Mouse (Mus musculus) midbrain, embryonic 12.5 days (tissue): ENCODE data around the gene Znhit2. TPM values are rescaled to one million over a fixed set of nuclear protein-coding genes. Genes with fewer than 3 reads are reported as not detected.

ENCODE experiments used
- ATAC-seq: fragments of 200-750 bp; cut with Nextera tagmentation; 2 replicates; pipeline ENCODE4 v1.8.0; 2017; ENCODE audit warnings: low read depth, moderate TSS enrichment, moderate library complexity; ENCODE audit not compliant: low FRiP score
- H3K27ac ChIP-seq: fragments of 300-500 bp; sonication (generic); replicated peaks from 2 replicates; pipeline ENCODE4 v1.5.1; 2016; ENCODE audit warnings: mild to moderate bottlenecking
- H3K27me3 ChIP-seq: fragments of 300-500 bp; sonication (generic); 2 replicates; pipeline ENCODE4 v1.6.1; 2016; ENCODE audit warnings: mild to moderate bottlenecking
- H3K36me3 ChIP-seq: fragments of 300-500 bp; sonication (generic); 2 replicates; pipeline ENCODE4 v1.6.1; 2016
- H3K4me1 ChIP-seq: fragments of 300-500 bp; sonication (generic); 2 replicates; pipeline ENCODE4 v1.6.1; 2016
- H3K4me2 ChIP-seq: fragments of 300-500 bp; sonication (generic); replicated peaks from 2 replicates; pipeline ENCODE4 v1.6.1; 2016; ENCODE audit warnings: mild to moderate bottlenecking, moderate library complexity
- H3K4me3 ChIP-seq: fragments of 300-500 bp; sonication (generic); 2 replicates; pipeline ENCODE4 v1.5.1; 2016; ENCODE audit warnings: mild to moderate bottlenecking
- H3K9ac ChIP-seq: fragments of 300-500 bp; sonication (generic); replicated peaks from 2 replicates; pipeline ENCODE4 v1.6.1; 2016; ENCODE audit warnings: mild to moderate bottlenecking, moderate library complexity
- H3K9me3 ChIP-seq: fragments of 300-500 bp; sonication (generic); 2 replicates; pipeline ENCODE4 v1.6.1; 2016; ENCODE audit warnings: mild to moderate bottlenecking
- WGBS: fragments of 180-500 bp; shearing (Covaris S2); methylation state at CpG from one replicate; pipeline ENCODE4 v1.1.7; 2016; 5-methylcytosine and 5-hydroxymethylcytosine counted together
- polyA plus RNA-seq: library from polyadenylated mRNA; unstranded; fragments of >200 nt; fragmentation: Nextera tagmentation; extraction: Ambion mirVana; gene quantifications from 2 replicates; pipeline ENCODE4 v1.2.1, GENCODE M21; 2016

Znhit2 gene
- polyA plus RNA-seq, 1 experiment from 2014 or later, result 30.8 TPM

DNA sequence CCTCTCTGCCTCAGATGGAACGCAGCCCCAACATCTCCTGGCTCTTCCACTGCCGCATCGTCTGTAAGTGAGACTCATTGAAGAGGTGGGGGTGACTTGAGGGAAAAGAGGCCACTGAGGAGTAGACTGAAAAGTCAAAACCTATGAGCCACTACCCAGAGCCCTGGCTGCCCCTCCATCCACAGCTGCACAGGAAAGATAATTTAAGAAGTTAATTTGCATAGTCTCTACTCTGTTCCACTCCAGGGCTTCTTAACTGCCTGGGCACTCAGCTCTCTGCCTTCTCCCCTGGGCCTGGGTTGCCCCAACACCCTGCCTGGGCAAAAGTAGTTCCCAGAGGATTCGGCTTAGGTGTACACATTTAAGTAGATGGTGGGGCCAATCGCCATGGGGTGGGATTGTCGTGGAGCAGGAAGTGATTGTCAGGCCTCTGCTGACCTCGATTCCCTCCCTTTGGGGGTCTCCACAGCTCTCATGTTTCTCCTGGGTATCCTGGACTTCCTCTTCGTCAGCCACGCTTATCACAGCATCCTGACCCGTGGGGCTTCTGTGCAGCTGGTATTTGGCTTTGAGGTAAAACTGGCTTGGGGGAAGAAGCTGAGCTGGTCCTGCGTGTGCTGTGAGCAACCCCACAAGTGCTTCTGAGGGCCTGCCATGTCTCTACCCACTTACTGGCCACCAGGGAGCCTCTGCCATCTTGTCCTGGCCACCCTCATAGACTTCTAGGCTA lies 12.1 kb upstream of the Znhit2 start:
- Histone ChIP-seq H3K27ac (no peak overlapping the region), H3K9me3 (no peaks in the 10 kb centered on the region), H3K36me3 (peaks cover 57% of the 10 kb centered on the region), H3K9ac (no peak overlapping the region), H3K4me3 (0 out of 2 replicates have a peak overlapping the region, but pooled peaks have one; percentile 97), H3K4me1 (peaks cover 21% of the 10 kb centered on the region), H3K4me2 (no peak overlapping the region), H3K27me3 (no peaks in the 10 kb centered on the region)
- ATAC-seq, result no peak
- 91% methylated on average over 11 of the region's 11 CpGs for WGBS

- WGBS, result 90% methylated on average over 7 of the region's 7 CpGs
- H3K27me3 ChIP-seq, result no peaks in the 10 kb centered on the region
- no peak overlapping the region for H3K27ac ChIP-seq
- no peak overlapping the region for H3K4me3 ChIP-seq
- H3K4me2 ChIP-seq, result no peak overlapping the region
- no peaks in the 10 kb centered on the region for H3K9me3 ChIP-seq
- no peak for ATAC-seq
- peaks cover 77% of the 10 kb centered on the region for H3K36me3 ChIP-seq
- H3K9ac ChIP-seq, result no peak overlapping the region
- peaks cover 21% of the 10 kb centered on the region for H3K4me1 ChIP-seq
Measured at GRCm38 (mm10) chr19:6052516-6052915, 8.5 kb upstream of the Znhit2 start.

GRCm38 (mm10) chr19:6054296-6054695 lies 6.7 kb upstream of the Znhit2 start:
- H3K4me3 ChIP-seq, result no peak overlapping the region
- H3K27me3 ChIP-seq, result no peaks in the 10 kb centered on the region
- H3K4me1 ChIP-seq, result peaks cover 20% of the 10 kb centered on the region
- ATAC-seq, result no peak
- no peaks in the 10 kb centered on the region for H3K9me3 ChIP-seq
- 93% methylated on average over 5 of the region's 5 CpGs for WGBS
- H3K9ac ChIP-seq, result no peak overlapping the region
- H3K4me2 ChIP-seq, result no peak overlapping the region
- no peak overlapping the region for H3K27ac ChIP-seq
- peaks cover 72% of the 10 kb centered on the region for H3K36me3 ChIP-seq

DNA sequence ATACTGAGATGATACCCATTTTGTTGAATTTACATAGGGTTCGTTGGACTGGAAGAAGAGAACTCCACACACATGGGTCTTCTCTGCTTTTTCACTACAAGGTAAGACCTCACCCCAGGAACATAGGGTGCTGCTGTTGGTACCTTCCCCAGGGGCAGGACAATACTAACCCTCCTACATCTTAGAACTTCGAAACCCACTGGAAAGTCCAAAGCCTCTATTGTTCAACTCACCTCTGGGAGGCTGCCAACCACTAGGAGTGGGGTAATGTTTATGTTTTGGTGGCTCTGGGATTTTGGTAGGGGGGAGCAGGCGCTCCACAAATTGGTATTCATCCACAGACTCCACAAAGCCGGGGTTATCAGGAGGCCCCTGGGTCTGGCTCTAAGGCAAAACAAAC lies 4.3 kb upstream of the Znhit2 start:
- Histone ChIP-seq H3K9ac (peak overlapping the region; percentile 78), H3K4me2 (peak overlapping the region; percentile 82), H3K9me3 (no peaks in the 10 kb centered on the region), H3K4me1 (peaks cover 27% of the 10 kb centered on the region), H3K36me3 (peaks cover 54% of the 10 kb centered on the region), H3K4me3 (peak overlapping the region; percentile 84), H3K27ac (no peak overlapping the region), H3K27me3 (no peaks in the 10 kb centered on the region)
- ATAC-seq, result no peak
- WGBS, result 59% methylated on average over 4 of the region's 4 CpGs

- H3K36me3 ChIP-seq, result peaks cover 46% of the 10 kb centered on the region
- peak within 1 kb of the TSS; percentile 70 for H3K27ac ChIP-seq
- no peaks in the 10 kb centered on the region for H3K9me3 ChIP-seq
- peak within 1 kb of the TSS; percentile 84 for H3K4me3 ChIP-seq
- H3K27me3 ChIP-seq, result no peaks in the 10 kb centered on the region
- H3K9ac ChIP-seq, result peak within 1 kb of the TSS; percentile 86
- H3K4me2 ChIP-seq, result peak within 1 kb of the TSS; percentile 82
- WGBS, result under 1% methylated on average over 62 of the region's 63 CpGs
- peaks cover 35% of the 10 kb centered on the region for H3K4me1 ChIP-seq
- peak; percentile 87 for ATAC-seq
Measured at GRCm38 (mm10) chr19:6057313-6058096, 3.5 kb upstream of the Znhit2 start, which contains the start of the genes Mrpl49 and Fau. TSS of gene Mrpl49 (minus strand) at chr19:6057785. TSS of gene Fau (plus strand) at chr19:6057844.

DNA sequence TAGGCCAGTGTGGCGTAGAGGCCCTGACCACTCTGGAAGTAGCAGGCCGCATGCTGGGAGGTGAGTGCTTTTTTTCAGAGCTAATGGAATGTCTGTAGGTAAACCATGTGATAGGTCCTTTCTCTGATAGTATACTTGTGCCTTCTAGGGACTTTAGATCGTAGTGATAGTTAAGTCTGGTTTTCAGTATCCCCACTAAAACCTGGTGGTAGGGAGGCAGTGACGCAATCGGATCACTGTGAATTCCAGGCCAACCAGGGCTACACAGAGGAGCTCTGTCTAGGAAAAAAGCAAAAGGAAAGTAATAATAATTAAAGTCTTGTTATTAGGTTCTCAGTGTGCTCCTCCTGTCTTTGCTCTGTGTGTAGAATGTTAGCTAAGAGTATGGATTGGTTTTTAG lies 2.5 kb upstream of the Znhit2 start:
- Histone ChIP-seq H3K4me1 (peaks cover 40% of the 10 kb centered on the region), H3K9me3 (no peaks in the 10 kb centered on the region), H3K27me3 (no peaks in the 10 kb centered on the region), H3K9ac (peak overlapping the region; percentile 86), H3K4me3 (peak overlapping the region; percentile 84), H3K27ac (peak overlapping the region; percentile 70; the same call in 1 of the 2 replicates), H3K4me2 (peak overlapping the region; percentile 82), H3K36me3 (peaks cover 36% of the 10 kb centered on the region)
- 34% methylated on average over 5 of the region's 5 CpGs for WGBS
- ATAC-seq, result no peak

- Histone ChIP-seq H3K9ac (peak overlapping the region; percentile 86; the same call in 1 of the 2 replicates), H3K9me3 (no peaks in the 10 kb centered on the region), H3K4me3 (peak overlapping the region; percentile 84), H3K27me3 (no peaks in the 10 kb centered on the region), H3K27ac (no peak overlapping the region), H3K36me3 (peaks cover 31% of the 10 kb centered on the region), H3K4me2 (peak overlapping the region; percentile 82), H3K4me1 (peaks cover 42% of the 10 kb centered on the region)
- 87% methylated on average over 5 of the region's 5 CpGs for WGBS
- no peak for ATAC-seq
Measured at GRCm38 (mm10) chr19:6058966-6059365, 2.0 kb upstream of the Znhit2 start.

DNA sequence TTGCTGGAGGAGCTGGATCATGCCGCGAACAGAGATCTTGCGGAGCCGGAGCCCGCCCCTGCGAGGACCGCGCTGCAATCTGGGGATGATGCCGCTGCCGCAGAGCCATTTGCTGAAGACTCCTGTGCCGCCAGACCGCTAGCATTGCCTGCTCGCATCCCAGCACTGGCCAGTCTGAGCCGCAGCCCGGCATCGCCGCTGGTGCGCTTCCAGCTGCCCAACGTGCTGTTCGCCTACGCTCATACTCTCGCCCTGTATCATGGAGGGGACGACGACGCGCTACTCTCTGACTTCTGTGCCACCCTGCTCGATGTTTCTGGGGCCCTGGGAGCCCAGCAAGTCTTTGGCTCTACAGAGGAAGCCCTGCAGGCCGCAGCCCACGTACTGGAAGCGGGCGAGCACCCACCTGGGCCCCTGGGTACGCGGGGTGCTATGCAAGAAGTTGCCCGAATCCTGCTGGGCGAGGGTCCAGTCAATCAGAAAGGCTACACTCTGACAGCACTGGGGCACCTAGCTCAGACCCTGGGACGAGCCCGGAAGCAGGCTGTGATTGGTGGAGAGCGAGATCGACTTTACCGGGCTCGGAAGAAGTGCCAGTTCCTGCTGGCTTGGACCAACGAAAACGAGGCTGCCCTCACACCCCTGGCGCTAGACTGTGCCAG lies 780 bp downstream of the Znhit2 start:
- Histone ChIP-seq H3K27ac (peak overlapping the region; percentile 94), H3K4me2 (peak overlapping the region; percentile 99), H3K4me1 (peaks cover 43% of the 10 kb centered on the region), H3K9ac (peak overlapping the region; percentile 86), H3K36me3 (peaks cover 13% of the 10 kb centered on the region), H3K4me3 (peak overlapping the region; percentile 69), H3K9me3 (no peaks in the 10 kb centered on the region), H3K27me3 (no peaks in the 10 kb centered on the region)
- ATAC-seq, result 0 out of 2 replicates have a peak, but pooled peaks have one; percentile 0
- 3% methylated on average over 44 of the region's 44 CpGs for WGBS

GRCm38 (mm10) chr19:6062418-6062817 lies 1.4 kb downstream of the Znhit2 start:
- no peak for ATAC-seq
- Histone ChIP-seq H3K27me3 (no peaks in the 10 kb centered on the region), H3K4me1 (peaks cover 43% of the 10 kb centered on the region), H3K9ac (peak overlapping the region; percentile 86; the same call in 1 of the 2 replicates), H3K4me3 (peak overlapping the region; percentile 69), H3K9me3 (no peaks in the 10 kb centered on the region), H3K36me3 (peaks cover 13% of the 10 kb centered on the region), H3K27ac (no peak overlapping the region), H3K4me2 (peak overlapping the region; percentile 99)
- WGBS, result 70% methylated on average over 5 of the region's 5 CpGs

DNA sequence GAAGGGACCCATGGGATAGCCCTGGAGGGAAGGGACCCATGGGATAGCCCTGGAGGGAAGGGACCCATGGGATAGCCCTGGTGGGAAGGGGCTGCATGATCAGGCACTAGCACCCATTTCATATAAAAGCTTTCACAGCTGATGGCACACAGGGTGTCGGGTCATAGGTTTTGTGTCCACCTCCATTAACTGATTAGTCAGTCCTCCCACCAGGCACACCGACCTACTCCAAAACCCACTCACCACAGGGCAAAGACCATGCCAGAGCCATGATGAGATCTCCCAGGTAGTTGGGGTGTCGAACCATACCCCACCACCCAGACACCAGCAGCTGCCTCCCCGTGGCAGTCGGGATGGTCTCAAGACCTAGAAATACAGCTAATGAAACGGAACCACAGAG lies 2.1 kb downstream of the Znhit2 start:
- peaks cover 13% of the 10 kb centered on the region for H3K36me3 ChIP-seq
- H3K9ac ChIP-seq, result no peak overlapping the region
- H3K27ac ChIP-seq, result no peak overlapping the region
- peaks cover 47% of the 10 kb centered on the region for H3K4me1 ChIP-seq
- H3K4me3 ChIP-seq, result peak overlapping the region; percentile 69; the same call in 1 of the 2 replicates
- ATAC-seq, result no peak
- 0 out of 2 replicates have a peak overlapping the region, but pooled peaks have one; percentile 99 for H3K4me2 ChIP-seq
- H3K27me3 ChIP-seq, result no peaks in the 10 kb centered on the region
- 87% methylated on average over 6 of the region's 6 CpGs for WGBS
- H3K9me3 ChIP-seq, result no peaks in the 10 kb centered on the region

- 47% methylated on average over 5 of the region's 5 CpGs for WGBS
- peak overlapping the region; percentile 56 for H3K4me3 ChIP-seq
- peaks cover 29% of the 10 kb centered on the region for H3K36me3 ChIP-seq
- peaks cover 37% of the 10 kb centered on the region for H3K4me1 ChIP-seq
- H3K9me3 ChIP-seq, result no peaks in the 10 kb centered on the region
- H3K27me3 ChIP-seq, result no peaks in the 10 kb centered on the region
- peak overlapping the region; percentile 93 for H3K4me2 ChIP-seq
- 0 out of 2 replicates have a peak, but pooled peaks have one; percentile 2 for ATAC-seq
- peak overlapping the region; percentile 75 for H3K9ac ChIP-seq
- peak overlapping the region; percentile 88 for H3K27ac ChIP-seq
Measured at GRCm38 (mm10) chr19:6066571-6066970, 5.6 kb downstream of the Znhit2 start.
